Mouse (Mus musculus) T-cell, adult 2 months (primary cell): ENCODE measurements around the gene Enpp6.
"Not testable (repeated sequence)": the region's sequence is repeated elsewhere in the genome, so short reads cannot be mapped to it uniquely, and the experiment has no call there.

Experiments
- DNase-seq: peaks from one replicate; pipeline ENCODE4 v3.0.0; 2022; ENCODE audit warnings: low spot score

Enpp6 gene

DNA sequence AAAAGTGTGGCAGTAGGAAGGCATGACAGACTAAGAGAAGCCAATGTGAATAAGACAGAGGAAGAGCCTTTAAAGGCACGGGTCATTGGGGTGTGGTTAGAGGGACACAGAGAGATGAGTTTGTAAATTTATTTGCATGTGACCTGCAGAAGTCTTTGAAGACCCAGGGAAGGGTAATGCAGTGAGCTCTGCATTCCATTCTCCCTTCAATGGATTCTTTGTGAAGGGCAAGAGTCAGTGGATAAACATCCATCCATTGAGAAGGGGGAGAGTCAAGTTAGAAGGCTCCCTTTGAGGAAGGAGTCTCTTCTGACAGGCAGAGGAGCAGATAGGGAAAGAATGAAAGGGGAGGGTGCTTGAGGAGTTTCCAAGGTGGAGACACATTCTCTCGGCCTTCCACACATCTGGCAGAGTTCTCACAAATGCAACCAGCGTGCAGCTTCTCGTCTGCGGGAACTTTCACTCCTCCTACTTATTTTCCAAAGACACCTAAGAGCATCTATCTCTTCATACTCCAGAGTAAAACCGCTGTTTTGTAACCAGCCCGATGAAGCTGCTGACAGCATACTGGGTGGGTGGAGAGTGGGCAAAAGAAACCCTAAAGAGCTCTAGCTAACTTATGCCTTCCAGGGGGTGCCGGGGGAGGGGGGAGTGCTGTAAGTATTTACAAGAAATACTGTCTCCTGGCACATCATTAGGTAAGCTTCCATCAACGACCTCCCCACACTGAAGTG lies 9.4 kb downstream of the Enpp6 start:
- no peak for DNase-seq

DNA sequence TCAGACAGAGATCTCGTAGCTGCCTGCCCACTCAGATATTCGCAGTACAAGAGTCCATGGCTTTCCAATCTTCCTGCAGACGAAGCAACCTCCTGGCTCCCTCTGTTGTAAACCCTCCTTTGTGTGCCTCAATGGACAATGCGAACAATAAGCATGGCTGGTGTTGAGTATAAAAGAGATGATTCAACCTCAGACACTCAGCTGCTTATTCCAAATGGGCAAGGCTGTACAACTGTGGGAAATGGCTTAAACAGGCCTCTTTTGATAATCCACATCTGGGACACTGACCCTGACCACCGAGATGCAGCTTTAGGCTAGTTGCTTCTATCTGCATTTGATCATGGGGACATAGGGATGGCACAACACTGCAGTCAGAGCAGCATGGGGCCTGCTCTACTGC lies 19.0 kb downstream of the Enpp6 start:
- DNase-seq = no peak

DNA sequence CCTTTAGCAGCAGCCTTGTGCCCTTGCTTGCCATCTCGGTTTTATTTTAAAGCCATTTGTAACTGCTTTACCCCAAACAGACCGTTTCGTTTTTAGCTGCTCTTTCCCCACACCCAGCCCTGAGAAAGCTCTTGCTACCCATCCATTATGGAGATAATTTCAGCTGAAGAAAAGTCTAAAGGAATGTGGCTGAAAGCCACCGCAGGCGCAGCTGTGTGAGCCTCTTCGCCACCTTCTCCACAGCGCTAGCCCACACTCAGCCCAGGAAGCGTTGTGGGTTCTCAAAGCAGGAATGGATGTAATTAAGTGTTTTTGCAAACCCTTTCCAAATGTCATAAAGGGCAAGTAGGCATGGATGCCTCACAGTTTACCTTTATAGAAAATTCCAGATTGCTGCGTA lies 20.1 kb downstream of the Enpp6 start:
- no peak for DNase-seq

DNA sequence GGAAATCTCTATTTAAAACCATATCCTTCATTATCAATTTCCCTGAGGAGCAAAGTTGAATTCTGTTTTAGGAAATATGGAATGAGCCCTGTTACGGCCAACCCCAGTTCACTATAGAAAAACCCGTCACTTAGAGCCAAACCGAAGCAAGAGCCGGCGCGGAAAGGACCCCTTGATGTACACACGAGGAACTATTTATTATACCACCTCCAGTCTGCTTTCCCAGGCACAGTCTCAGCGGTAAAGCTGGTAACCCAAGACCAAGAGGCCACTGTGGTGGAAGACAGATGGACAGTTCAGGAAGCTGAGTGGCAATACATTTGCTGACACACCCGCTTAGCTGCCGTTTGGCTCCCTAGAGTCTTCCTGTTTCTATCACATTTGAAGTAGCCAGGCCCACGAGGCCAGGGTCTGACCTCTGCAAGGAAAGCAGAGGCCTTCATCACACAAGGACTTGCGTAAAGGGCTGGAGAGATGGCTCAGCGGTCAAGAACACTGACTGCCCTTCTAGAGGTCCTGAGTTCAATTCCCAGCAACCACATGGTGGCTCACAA lies 21.6 kb downstream of the Enpp6 start:
- DNase-seq = no peak

DNA sequence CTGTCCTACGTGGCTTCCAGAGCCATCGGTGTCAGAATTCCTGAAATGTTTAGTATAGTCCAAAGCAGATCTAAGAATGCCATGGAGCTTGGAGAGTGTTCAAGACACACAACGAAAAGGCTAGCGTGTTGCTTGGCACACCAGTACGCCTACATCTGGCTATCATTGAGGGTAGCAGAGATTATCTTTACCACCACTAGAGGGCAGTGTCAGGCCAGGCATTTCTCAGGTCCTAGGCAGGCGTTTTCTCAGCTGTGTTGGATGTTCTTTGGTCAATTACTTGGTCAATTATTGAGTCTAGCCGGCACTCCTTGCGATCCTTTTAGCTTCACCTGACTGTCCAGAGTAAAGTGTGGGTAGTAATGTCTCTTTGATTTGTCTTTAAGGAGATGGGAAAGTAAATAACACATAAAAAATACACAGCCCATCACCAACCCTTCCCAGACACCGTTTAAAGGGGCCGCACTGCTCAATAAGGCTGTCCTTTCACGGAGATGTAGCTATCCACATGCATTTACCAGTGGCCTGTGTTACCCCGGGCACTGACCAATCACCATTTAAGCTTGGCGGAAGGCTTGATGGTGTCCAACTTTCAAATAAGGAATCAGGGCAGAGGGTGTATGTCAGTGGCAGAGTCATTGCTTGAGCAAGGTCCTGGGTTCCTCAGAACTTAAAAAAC lies 29.7 kb downstream of the Enpp6 start:
- DNase-seq = peak; percentile 24

DNA sequence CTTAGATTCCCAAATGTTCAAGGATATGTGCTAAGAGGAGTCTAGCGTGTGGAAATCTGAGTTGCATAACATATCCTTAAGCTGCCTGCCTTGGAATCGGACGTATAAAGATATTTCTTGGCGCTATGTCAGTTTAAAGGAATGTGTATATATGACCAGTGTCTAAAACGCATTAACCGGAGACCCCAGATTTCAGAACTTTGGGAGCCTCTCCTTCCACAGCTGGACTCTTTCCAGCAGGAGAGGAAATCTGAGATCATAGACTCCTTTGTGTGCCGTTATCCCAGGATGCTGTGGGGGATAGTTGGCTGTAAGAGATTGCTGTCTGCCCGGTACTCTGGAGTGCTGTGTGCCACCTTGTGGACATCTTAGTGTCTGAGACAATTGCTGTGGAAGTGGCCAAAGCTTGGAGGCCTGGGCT lies 34.5 kb downstream of the Enpp6 start:
- DNase-seq = no peak

DNA sequence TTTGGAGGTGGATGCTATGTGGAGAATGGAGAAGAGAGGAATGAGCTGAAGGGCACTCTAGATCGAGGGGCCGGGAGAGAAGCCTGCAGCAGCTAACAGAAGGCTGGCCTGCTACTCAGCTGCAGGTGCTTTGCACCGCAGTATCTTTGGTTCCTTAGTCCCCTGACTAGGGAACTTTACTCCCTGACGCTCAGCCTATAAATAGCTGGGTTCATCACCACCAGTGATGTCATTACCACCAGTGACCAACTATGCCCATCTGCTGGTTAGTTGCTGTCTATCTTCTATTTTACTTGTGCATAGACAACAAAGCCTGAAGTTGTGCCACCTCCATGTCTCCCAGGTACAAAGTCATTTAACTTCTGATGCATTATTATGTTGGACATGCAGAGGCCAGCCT lies 37.9 kb downstream of the Enpp6 start:
- no peak for DNase-seq

DNA sequence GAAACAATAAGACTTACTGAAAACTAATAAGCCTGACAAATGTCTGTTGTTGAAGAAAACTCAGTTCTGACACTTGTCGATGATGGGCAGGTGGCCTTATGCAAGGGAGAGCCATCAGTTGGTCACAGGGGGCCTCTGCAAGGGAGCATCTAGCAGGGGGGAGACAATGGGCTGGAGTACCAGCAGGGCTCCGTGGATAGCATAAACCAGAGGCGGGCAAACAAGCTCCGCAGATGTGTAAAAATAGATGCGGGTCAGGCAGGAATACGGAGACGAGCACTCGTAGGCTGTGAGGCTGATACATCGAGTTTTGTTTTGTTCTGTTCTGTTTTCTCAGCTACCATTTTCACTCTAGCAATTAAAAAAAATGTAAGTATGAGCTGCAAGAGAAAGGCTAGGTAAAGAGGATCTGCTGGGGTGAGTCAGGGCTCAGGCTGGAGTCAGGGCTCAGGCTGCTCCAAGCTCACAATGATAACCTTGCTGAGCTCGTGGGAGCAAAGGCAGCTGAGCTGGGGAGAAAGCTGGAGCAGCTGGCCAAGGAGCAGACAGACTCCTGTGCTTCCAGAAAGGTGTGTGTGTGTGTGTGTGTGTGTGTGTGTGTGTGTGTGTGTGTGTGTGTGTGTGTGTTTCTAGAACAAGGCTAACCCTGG lies 40.3 kb downstream of the Enpp6 start:
- no peak for DNase-seq

DNA sequence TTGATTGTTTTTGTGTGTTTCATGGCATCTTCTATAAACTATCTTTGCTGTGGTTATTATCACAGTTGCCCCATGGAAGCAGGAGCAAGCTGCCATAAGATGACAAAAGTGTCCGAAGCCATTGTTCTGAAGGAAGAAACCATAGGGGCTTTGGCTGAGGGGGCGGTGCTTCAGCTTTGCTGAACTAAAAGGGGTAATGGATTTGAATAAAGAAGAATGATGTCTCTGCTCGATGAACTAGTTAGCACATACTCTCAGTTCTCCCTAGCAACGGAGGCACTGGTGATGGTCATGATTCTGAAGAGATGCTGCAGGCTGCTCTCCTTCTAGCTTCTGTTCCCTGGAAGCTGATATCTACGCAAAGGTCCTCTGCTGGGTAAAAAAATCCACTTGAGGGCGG lies 41.8 kb downstream of the Enpp6 start:
- DNase-seq = no peak

DNA sequence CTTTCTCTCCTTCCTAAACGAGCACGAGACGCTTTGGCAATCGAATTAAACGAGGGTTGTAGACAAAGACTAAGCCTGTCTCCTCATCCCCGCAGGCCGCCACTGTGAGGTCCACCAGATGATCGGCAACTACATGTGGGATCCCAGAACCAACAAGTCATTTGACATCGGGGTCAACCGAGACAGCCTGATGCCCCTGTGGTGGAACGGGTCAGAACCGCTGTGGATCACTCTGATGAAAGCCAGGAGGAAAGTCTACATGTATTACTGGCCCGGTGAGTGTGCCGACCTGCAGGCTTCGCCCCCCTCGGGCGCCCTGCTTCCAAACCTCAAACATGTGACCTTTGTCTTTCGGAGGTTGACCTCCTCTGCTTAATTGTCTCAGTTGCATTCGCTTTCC lies 43.6 kb downstream of the Enpp6 start:
- DNase-seq = no peak

DNA sequence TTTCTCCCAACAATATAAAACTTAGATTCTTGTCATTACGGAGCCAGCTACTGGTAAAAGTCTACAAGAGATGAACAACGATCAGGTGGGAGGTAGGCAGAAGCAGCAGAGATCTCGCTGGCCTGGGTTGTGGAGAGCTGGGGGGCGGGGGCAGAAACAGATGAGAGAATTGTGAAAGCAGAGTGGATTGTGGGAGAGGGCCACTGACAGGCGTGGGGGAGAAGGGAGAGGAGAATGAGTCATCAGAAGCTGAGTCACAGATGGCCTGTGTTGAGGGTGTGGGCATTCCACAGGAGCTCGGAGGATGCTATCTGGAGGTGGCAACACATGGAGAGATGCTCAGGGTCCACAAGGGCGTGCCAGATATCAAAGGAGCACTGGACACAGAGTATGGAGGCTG lies 45.4 kb downstream of the Enpp6 start:
- DNase-seq = no peak

DNA sequence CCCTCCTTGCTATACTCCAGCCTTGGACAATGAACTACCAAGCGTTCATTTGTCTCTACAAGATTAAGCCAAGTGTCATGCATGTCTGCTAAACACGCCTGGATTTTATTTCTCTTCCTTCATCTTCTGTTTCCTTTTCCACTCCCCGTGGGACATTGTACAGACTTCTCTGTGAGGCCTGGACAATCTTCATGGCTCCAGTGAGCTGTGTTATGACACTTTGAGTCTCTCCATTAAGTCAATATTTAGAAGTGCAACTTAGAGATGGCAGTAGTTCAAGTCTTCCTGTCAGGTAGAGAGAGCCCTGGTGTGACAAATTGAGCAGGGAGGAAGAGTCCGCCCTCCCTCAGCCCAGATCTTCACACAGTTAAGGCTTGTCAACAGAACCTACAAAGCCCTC lies 47.3 kb downstream of the Enpp6 start:
- peak; percentile 3 for DNase-seq

DNA sequence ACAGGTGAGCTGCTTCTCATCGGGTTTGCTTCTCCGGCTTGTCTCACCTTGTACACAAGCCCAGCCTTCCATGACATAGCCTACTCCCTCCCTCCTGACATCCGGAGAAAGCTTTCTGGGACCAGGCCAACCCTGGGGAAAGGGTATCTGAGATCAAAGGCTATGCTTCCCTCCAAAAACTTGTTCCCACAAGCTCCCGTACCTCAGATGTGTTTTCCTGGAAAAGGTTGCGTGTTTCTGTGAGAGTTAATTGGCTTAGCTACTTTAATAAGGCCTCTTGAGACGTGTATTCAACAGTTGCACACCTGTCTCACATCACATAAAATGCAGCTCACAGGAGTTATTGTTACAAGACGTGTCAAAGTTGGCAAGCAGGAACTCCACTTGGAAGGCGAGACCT lies 49.8 kb downstream of the Enpp6 start:
- no peak for DNase-seq

DNA sequence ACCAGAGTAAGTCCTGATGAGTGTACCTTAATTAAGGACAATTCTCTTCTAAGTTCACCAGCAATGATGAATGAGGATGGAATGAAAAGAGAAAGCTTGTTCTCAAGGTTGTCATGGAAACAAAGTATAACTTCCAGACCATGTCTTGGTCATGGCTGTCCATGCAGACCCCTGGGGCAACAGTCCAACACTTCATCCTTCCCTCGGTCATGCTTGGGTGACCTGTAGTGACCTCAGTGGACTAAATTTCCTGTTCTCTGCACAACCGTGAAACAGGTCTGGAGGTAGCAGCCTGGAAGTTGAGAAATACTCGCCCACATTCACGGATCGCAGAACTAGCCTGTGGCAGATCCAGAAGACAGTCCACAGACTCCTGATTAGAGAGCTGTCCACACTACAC lies 50.7 kb downstream of the Enpp6 start:
- no peak for DNase-seq

DNA sequence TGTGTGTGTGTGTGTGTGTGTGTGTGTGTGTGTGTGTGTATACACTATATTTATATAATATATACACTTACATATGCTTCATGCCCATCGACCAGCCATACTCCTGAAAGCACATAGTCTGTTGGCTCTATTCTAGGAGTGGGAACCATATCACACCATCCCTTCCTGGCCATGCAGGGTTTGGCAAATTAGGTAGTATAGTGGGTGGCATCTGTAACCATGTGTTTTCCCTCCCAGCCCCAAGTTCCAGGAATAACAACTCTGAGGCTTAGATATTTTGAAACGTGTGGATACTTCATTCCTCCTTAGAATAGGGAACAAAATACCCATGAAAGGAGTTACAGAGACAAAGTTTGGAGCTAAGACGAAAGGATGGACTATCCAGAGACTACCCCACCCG lies 53.5 kb downstream of the Enpp6 start:
- not testable (repeated sequence) for DNase-seq

DNA sequence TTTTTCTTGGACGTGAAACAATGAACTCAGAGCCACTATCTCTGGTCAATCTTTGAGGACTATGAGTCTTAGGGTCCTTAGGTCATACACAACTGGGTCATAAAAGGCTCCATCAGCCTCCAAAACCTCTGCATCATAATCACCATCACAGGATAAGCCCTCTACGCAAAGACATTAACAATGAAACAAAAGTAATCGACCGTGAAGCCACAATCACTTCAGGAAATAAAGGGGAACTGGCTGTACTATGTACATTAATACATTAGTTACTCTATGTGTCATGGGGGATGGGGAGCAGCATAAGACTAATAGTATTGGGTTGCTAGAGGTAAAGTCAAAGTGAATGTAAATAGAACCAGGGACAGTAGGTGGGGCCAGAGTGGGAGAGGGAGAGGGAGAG lies 59.7 kb downstream of the Enpp6 start:
- DNase-seq = no peak

DNA sequence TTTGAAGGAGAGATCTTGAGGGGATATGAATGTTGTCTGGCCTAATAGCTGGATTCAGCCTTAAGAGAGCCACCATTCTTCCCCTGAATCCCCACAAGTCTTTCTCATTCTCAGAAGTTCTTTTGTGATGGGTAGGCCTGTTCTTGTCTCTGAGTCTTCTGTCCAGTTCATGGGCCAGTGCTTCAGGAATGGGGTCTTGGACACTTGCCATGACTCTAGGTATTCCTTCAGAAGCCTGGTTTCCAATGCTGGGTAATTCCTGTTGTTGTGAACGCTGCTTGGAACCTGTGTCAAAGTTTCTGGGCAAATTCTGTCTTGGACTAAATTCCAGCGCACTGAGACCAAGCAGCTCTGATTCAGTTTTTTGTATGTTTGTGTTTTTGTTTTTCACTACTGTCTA lies 60.5 kb downstream of the Enpp6 start:
- DNase-seq = no peak

DNA sequence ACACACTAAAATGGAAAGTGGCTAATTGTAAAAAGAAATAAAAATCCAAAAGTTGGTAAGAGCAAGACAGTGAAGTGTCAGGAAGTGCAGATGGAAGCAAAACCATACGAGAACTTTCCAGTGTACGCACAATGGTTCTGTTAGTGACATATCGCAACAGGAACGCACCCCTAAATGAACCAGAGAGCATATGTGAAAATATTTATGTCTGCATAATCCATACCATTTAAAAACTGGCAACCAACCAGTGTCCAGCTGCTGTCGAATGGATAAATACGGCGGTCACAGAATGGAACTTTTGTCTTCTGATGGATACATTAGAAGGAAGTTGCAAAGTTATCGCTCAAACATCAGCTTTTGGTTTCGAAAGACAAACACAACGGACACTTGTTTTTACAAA lies 61.9 kb downstream of the Enpp6 start:
- DNase-seq = no peak

DNA sequence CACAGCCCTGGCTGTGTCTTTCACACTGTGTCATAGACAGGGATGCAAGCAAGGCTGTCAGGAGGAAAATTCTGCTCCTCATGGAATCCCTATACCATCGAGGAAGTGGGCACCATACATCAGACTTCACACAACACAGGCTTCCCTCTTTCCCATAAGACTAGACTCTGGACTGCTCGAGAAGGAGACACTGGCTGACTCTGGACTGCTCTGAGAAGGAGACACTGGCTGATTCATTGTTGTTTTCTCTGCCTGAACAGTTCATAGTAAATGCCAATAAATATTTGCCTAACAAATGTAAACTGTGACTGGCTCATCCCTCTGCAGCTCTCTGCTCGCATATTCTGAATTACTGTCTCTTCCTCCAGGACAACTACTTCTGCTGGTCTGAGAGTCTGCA lies 66.0 kb downstream of the Enpp6 start:
- no peak for DNase-seq

DNA sequence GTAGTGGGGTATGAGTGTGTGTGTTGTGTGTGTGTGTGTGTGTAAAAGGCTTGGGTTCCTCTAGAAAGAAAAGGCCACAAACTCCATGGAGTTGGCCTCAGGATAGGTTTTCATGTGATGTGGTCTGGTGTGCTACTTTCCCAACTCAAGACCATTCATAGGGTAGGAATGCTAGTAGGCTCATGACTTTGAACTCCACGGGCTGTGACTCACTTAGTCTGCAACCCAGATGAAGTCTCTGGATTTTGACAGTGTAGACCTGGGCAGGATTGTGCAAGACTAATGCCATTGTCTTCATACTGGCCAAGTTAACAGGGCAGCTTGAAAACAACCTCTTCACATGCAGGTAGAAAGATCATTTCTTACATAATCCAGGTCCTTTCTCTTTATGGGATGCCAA lies 69.4 kb downstream of the Enpp6 start:
- no peak for DNase-seq

DNA sequence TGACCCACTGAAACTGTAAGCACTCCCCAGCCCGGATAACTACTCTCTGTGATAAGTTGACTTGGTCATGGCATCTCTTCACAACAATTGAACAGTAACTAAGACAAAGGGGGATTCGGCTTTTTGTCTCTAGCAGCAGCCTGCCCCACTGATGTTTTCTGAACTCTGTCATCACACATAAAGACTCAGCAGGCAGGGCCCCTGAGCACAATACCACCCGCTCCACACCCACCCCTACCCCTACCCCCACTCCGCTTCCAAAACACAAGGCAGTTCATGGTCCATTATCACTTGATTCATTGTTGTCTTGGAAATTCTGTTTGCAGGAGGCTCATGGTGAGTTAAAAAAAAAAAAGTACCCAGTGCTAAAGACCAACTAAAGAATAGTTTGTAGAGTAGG lies 71.8 kb downstream of the Enpp6 start:
- DNase-seq = no peak

DNA sequence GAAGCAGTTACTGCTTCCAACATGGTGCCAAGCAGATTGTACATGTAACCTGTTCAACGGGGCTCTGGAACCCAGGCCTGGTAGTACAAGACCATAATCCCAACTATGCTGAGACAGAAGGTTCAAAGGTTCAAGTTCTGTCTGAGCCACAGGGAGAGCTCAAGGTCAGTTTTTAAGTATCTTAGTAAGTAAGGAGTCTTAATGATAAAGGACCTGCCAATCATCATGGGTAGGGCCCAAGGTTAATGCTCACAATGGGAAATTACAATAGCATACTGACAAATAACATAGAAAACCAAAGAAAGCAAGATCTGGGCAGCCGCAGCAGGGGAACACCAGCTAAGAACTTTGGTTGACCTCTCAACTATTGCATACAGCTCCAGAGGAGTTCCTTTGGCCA lies 72.3 kb downstream of the Enpp6 start:
- no peak for DNase-seq

DNA sequence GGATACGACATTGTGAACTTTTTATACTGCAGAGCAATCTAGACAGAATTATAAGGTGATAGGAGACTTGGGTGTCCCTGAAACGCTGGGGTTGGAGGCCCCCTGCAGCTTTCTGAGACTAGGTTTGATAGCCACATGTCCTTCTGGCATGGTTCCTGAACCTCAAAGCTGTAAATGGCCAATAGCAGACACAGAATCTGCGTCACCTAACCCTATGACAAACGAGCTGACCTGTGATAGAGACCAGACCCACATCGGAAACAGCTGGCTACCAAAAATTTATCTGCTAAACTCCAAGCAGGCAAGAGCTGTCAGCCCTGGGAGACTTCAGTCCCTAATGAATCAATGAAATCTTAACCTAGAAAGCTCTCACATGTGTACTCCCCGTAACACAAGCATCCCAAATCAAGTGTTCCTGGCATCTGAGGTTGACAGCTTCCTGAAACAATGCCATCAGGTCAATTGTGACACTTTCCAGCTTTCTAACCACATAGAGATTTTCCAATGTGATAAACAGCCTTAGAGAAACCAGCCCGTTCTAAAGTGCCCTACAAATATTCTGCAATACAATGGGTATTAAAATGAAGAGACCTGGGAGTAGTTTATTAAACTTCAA lies 74.5 kb downstream of the Enpp6 start:
- no peak for DNase-seq
